ENCODE assay signal across 12 mouse cellular contexts in the genomic region with DNA sequence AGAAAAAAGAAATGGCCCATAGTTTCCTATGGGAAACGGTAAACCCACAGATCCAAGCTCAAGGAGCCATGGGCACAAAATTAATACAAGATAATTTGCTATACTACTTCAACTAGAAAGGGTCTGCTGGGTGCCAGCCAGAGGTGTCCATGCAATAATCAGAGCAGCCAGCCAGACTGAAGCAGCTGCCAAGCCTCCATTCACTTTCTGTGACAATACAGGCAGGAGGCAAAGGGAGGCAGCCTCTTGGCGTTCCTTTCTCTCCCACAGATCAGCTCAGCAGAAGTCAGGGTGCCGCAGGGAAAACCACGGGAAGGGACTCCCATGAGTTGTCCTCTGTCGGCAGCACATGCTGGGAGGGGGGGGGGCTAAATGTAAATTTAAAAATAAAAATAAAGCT. TPM values are rescaled to one million over a fixed set of nuclear protein-coding genes. Genes with fewer than 3 reads are reported as not detected.
DNase-seq lines count a peak whose midpoint lies in the region; ATAC-seq lines count a peak whose summit lies in the region.
"Had no signal": no experiment of that assay in that cellular context is flagged by ENCODE, and none has a peak within 500 bp of the region (broad histone marks: within the 10 kb centered on the region; RNA-seq: fewer than 3 reads in every experiment).

No protein-coding gene starts in this region.

- H3K27ac ChIP-seq in heart, embryonic 16.5 days (ENCODE audit: low read length) = peak overlapping the region; percentile 10
- H3K27ac ChIP-seq in midbrain, embryonic 14.5 days (replicated peaks; ENCODE audit: low read depth, low read length) = no peak overlapping the region
- H3K27ac ChIP-seq in midbrain, embryonic 11.5 days (ENCODE audit: low read depth, low read length) = no peak overlapping the region
- H3K27ac ChIP-seq in forebrain, embryonic 15.5 days (replicated peaks) = peak overlapping the region; percentile 16; the same call in 1 of the 2 replicates
- H3K27ac ChIP-seq: heart, adult 2 months had no signal

- DNase-seq in heart, postnatal 25 days (ENCODE audit: low spot score) = no peak
- peak; percentile 64 for DNase-seq in midbrain, embryonic 14.5 days
- DNase-seq in midbrain, embryonic 11.5 days (ENCODE audit: low spot score, missing footprints) = no peak
- DNase-seq in lung, postnatal 4 days = peak; percentile 56 to 64
- no peak for DNase-seq in left cerebral cortex, postnatal 25 days (ENCODE audit: low spot score in 2 of 2)
- DNase-seq in left cerebral cortex, postnatal 36 days (ENCODE audit: low spot score in 2 of 2) = no peak
- DNase-seq: cerebellum, adult 9-11 months had no signal

- H3K4me3 ChIP-seq in heart, embryonic 16.5 days (ENCODE audit: low read length) = no peak overlapping the region
- H3K4me3 ChIP-seq in midbrain, embryonic 14.5 days (replicated peaks; ENCODE audit: low read depth, low read length) = no peak overlapping the region
- no peak overlapping the region for H3K4me3 ChIP-seq in midbrain, embryonic 11.5 days (ENCODE audit: low read depth, low read length)
- H3K4me3 ChIP-seq in forebrain, embryonic 15.5 days = no peak overlapping the region
- H3K4me3 ChIP-seq: heart, adult 2 months; megakaryocyte, embryonic 14.5 days had no signal

- no peak; the same call in 1 of the 2 replicates for ATAC-seq in heart, embryonic 16.5 days (replicated peaks; ENCODE audit: extremely low read depth, insufficient read depth, low FRiP score)
- no peak for ATAC-seq in midbrain, embryonic 14.5 days (ENCODE audit: low FRiP score, low TSS enrichment)
- no peak for ATAC-seq in midbrain, embryonic 11.5 days (ENCODE audit: low FRiP score)
- ATAC-seq in forebrain, embryonic 15.5 days (replicated peaks) = peak; percentile 63; the same call in 1 of the 2 replicates

- H3K9me3 ChIP-seq in heart, embryonic 16.5 days (replicated peaks; ENCODE audit: control insufficient read depth, low read length) = no peaks in the 10 kb centered on the region
- H3K9me3 ChIP-seq in midbrain, embryonic 14.5 days (ENCODE audit: control insufficient read depth, low read length) = no peaks in the 10 kb centered on the region
- no peaks in the 10 kb centered on the region for H3K9me3 ChIP-seq in midbrain, embryonic 11.5 days (ENCODE audit: control insufficient read depth, low read length)
- H3K9me3 ChIP-seq in forebrain, embryonic 15.5 days = no peaks in the 10 kb centered on the region
- H3K9me3 ChIP-seq: megakaryocyte, embryonic 14.5 days had no signal

- H3K9ac ChIP-seq in heart, embryonic 16.5 days (ENCODE audit: low read length) = peak overlapping the region; percentile 7; the same call in 1 of the 2 replicates
- no peak overlapping the region for H3K9ac ChIP-seq in midbrain, embryonic 14.5 days (replicated peaks; ENCODE audit: low read length)
- H3K9ac ChIP-seq in midbrain, embryonic 11.5 days (ENCODE audit: low read length) = no peak overlapping the region
- H3K9ac ChIP-seq in forebrain, embryonic 15.5 days (replicated peaks) = no peak overlapping the region

- 32% methylated on average over 5 of the region's 5 CpGs for WGBS in heart, embryonic 16.5 days
- 29% methylated on average over 5 of the region's 5 CpGs for WGBS in midbrain, embryonic 14.5 days
- 64% methylated on average over 5 of the region's 5 CpGs for WGBS in midbrain, embryonic 11.5 days
- 10% methylated on average over 5 of the region's 5 CpGs for WGBS in forebrain, embryonic 15.5 days

- peak overlapping the region; percentile 28; the same call in 1 of the 2 replicates for H3K4me2 ChIP-seq in heart, embryonic 16.5 days (ENCODE audit: low read depth, low read length)
- no peak overlapping the region for H3K4me2 ChIP-seq in midbrain, embryonic 14.5 days (ENCODE audit: low read length)
- no peak overlapping the region for H3K4me2 ChIP-seq in midbrain, embryonic 11.5 days
- H3K4me2 ChIP-seq in forebrain, embryonic 15.5 days (replicated peaks) = no peak overlapping the region

- no peaks in the 10 kb centered on the region for H3K27me3 ChIP-seq in heart, embryonic 16.5 days (ENCODE audit: control insufficient read depth, insufficient read depth, low read length)
- no peaks in the 10 kb centered on the region for H3K27me3 ChIP-seq in midbrain, embryonic 14.5 days (ENCODE audit: control insufficient read depth, insufficient read depth, low read length)
- H3K27me3 ChIP-seq in midbrain, embryonic 11.5 days (ENCODE audit: control insufficient read depth, insufficient read depth, low read length) = no peaks in the 10 kb centered on the region
- H3K27me3 ChIP-seq in forebrain, embryonic 15.5 days = no peaks in the 10 kb centered on the region
- H3K27me3 ChIP-seq: CH12.LX; megakaryocyte, embryonic 14.5 days had no signal

- peaks cover 13% of the 10 kb centered on the region for H3K4me1 ChIP-seq in heart, embryonic 16.5 days (ENCODE audit: control insufficient read depth, insufficient read depth, low read length)
- peaks cover 4% of the 10 kb centered on the region; the same call in 1 of the 2 replicates for H3K4me1 ChIP-seq in midbrain, embryonic 14.5 days (ENCODE audit: control insufficient read depth, insufficient read depth, low read length)
- no peaks in the 10 kb centered on the region for H3K4me1 ChIP-seq in midbrain, embryonic 11.5 days (ENCODE audit: control insufficient read depth, insufficient read depth, low read length)
- peaks cover 4% of the 10 kb centered on the region; the same call in 1 of the 2 replicates for H3K4me1 ChIP-seq in forebrain, embryonic 15.5 days

- intact Hi-C loops in heart, postnatal 25 days (cut with DNase I) = no loop called here
- intact Hi-C loops in left cerebral cortex, postnatal 25 days (cut with DNase I) = no loop called here
- intact Hi-C loops in left cerebral cortex, postnatal 36 days (cut with DNase I) = no loop called here

- H3K36me3 ChIP-seq in heart, embryonic 16.5 days (ENCODE audit: control insufficient read depth, insufficient read depth) = no peaks in the 10 kb centered on the region
- H3K36me3 ChIP-seq in midbrain, embryonic 14.5 days (ENCODE audit: control insufficient read depth, insufficient read depth, low read length) = no peaks in the 10 kb centered on the region
- no peaks in the 10 kb centered on the region for H3K36me3 ChIP-seq in midbrain, embryonic 11.5 days (ENCODE audit: control insufficient read depth, insufficient read depth, low read length)
- H3K36me3 ChIP-seq in forebrain, embryonic 15.5 days = no peaks in the 10 kb centered on the region

RNA-seq across cellular contexts. Expression of gene Ifnar1, which starts 26.1 kb away (rescaled TPM):
- 40.9 and 41.1 TPM in 2 replicates for polyA plus RNA-seq in heart, embryonic 16.5 days (2015; fragmentation: Nextera tagmentation; extraction: Ambion mirVana)
- total RNA-seq in heart, postnatal 25 days (2021) = 10 to 100 TPM; 30.5 to 39.7 TPM
- polyA plus RNA-seq in midbrain, embryonic 14.5 days (2014; fragmentation: Nextera tagmentation; extraction: Ambion mirVana) = 38.8 and 56.1 TPM in 2 replicates
- polyA plus RNA-seq in midbrain, embryonic 11.5 days (2014; fragmentation: Nextera tagmentation; extraction: Ambion mirVana) = 49.9 and 53.8 TPM in 2 replicates
- polyA plus RNA-seq in forebrain, embryonic 15.5 days (2015; fragmentation: Nextera tagmentation; extraction: Ambion mirVana) = 52.6 and 54.8 TPM in 2 replicates
- total RNA-seq in left cerebral cortex, postnatal 25 days (2021) = 10 to 100 TPM; 53.6 to 56.1 TPM
- total RNA-seq in left cerebral cortex, postnatal 36 days (2021) = 10 to 100 TPM; 54.3 to 54.5 TPM

RNA-seq across cellular contexts. Expression of gene Il10rb, which starts 53.0 kb away (rescaled TPM):
- 71.3 and 75.1 TPM in 2 replicates for polyA plus RNA-seq in heart, embryonic 16.5 days (2015; fragmentation: Nextera tagmentation; extraction: Ambion mirVana)
- 100 to 1,000 TPM in 1 of 2 experiments, 10 to 100 TPM in 1; 97.5 to 105 TPM for total RNA-seq in heart, postnatal 25 days (2021)
- 5.4 and 9.3 TPM in 2 replicates for polyA plus RNA-seq in midbrain, embryonic 14.5 days (2014; fragmentation: Nextera tagmentation; extraction: Ambion mirVana)
- 8.1 and 8.5 TPM in 2 replicates for polyA plus RNA-seq in midbrain, embryonic 11.5 days (2014; fragmentation: Nextera tagmentation; extraction: Ambion mirVana)
- polyA plus RNA-seq in forebrain, embryonic 15.5 days (2015; fragmentation: Nextera tagmentation; extraction: Ambion mirVana) = 7.7 and 9.6 TPM in 2 replicates
- total RNA-seq in left cerebral cortex, postnatal 25 days (2021) = 1 to 10 TPM; 9.1 to 9.7 TPM
- 10 to 100 TPM in 1 of 2 experiments, 1 to 10 TPM in 1; 9.4 to 10.2 TPM for total RNA-seq in left cerebral cortex, postnatal 36 days (2021)

Comparison
In these comparisons a context has a peak if more than half of its experiments do, and no peak if none do; other contexts are left out.
1. DNase-seq: peak in midbrain, embryonic 14.5 days (single experiment) and lung, postnatal 4 days (2 of 2); none in heart, postnatal 25 days (single experiment), midbrain, embryonic 11.5 days (single experiment), left cerebral cortex, postnatal 25 days (0 of 2) and left cerebral cortex, postnatal 36 days (0 of 2).
2. H3K27ac ChIP-seq: peak in heart, embryonic 16.5 days (single experiment) and forebrain, embryonic 15.5 days (single experiment); none in midbrain, embryonic 14.5 days (single experiment) and midbrain, embryonic 11.5 days (single experiment).